Mouse (Mus musculus): ENCODE measurements around the gene Stx4a.
A peak's percentile ranks its signal among the peaks of the same experiment; 100 is the strongest.
"Not testable (repeated sequence)": the region's sequence is repeated elsewhere in the genome, so short reads cannot be mapped to it uniquely, and the experiment has no call there.

The Stx4a gene

GRCm38 (mm10) chr7:127824176-127824871 lies at the start of gene Stx4a, which contains the start of gene Stx1b:
TSS of gene Stx4a (plus strand) at chr7:127824294.
TSS of gene Stx1b (minus strand) at chr7:127824549.
- no peak for DNase-seq (ENCODE audit: low spot score)

GRCm38 (mm10) chr7:127775837-127776236 lies 48.3 kb upstream of the Stx4a start:
- DNase-seq (ENCODE audit: low spot score) = not testable (repeated sequence)

DNA sequence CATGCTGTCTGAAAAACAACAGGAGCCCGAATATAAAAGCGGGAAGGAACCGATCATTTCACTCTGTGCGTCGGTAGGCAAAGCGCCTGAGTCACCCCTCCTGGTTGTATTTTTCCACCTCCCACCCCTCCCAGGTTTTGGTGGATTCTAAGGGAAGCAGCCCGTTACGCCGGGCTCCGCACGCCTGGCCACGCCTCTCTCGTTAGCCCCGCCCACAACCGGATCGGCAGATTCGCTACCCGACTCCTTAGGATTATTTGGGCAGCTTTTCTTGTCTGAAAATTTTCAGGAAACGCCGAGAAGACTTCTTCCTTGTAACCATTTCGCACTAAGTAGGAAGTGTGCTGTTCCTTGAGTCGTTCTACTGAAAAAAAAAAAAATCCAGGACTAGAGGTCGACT lies 47.7 kb upstream of the Stx4a start, which contains the start of gene Setd1a:
Setd1a (plus strand) TSS at position 245 of the 400 bp plus-strand sequence.
- DNase-seq (ENCODE audit: low spot score) = peak; percentile 80

- DNase-seq (ENCODE audit: low spot score) = peak; percentile 92
Measured at GRCm38 (mm10) chr7:127776878-127777473, 47.1 kb upstream of the Stx4a start.

DNA sequence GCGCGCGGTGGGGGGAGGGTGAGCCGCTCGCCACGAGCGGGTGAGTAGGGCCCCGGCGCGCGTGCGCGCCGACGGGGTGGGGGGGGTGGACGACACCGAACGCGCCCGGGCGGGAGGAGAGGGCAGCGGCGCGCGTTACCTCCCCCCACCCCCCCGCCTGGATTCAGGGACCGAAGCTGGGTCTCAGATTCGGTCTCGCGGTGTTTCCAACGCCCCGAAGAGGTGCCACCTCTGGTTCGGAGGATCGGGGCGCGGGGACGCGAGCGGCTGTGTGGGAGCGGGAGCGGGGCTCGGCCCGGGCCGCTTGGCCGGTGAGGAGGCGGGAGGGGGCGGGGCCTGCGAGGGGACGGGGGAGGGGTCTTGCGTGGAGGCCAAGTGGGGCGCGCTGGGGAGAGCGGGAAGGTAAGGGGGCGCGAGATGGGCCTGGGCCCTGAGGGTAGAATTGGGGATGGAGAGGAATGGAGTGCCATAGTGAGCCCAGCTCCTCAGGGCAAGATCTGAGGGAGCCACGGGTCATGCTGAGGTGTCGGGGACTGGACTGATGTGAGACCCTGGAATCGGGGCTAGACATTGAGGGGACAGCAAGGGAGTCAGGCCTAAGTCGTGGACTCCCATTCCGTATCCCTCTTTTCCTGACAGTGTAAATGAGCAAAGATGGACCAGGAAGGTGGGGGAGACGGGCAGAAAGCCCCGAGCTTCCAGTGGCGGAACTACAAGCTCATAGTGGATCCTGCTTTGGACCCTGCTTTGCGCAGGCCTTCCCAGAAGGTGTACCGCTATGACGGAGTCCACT lies 46.4 kb upstream of the Stx4a start:
- peak; percentile 48 for DNase-seq (ENCODE audit: low spot score)

GRCm38 (mm10) chr7:127778350-127778749 lies 45.7 kb upstream of the Stx4a start:
- DNase-seq (ENCODE audit: low spot score) = no peak

DNA sequence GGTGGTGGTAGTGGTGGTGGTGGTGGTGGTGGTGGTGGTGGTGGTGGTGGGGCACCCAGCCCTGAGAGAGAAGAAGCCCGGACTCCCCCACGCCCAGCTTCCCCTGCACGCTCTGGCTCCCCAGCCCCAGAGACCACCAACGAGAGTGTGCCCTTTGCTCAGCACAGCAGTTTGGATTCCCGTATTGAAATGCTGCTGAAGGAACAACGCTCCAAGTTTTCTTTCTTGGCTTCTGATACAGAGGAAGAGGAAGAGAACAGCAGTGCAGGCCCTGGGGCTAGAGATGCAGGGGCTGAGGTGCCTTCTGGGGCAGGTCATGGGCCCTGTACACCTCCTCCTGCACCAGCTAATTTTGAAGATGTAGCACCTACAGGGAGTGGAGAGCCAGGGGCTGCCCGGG lies 38.8 kb upstream of the Stx4a start, which contains the start of gene Gm49388:
Gm49388 (plus strand) TSS at position 301 of the 400 bp plus-strand sequence.
- DNase-seq (ENCODE audit: low spot score) = no peak

DNA sequence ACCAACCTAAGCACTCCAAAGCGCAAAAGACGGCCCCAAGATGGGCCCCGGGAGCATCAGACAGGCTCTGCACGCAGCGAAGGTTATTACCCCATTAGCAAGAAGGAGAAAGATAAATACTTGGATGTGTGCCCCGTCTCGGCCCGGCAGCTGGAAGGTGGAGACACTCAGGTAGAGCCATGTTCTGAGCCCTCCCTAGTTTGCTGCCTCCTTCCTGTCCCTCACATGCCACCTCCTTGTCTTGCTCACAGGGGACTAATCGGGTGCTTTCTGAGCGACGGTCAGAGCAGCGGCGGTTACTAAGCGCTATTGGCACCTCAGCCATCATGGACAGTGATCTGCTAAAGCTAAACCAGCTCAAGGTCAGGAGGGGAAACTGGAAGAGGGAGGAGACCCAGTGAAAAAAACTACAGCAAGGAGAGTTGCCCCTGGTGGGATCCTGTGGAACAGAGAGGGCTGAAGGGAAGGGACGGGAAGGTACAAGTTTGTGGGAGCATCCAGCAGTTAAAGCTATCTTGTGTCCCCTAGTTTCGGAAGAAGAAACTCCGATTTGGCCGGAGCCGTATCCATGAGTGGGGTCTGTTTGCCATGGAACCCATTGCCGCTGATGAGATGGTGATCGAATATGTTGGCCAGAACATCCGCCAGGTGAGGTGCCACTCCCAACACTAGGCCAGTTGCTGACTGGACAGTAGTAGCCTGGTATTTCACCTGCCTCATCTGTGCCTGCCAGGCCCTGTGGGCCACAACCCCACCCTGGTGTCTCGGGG lies 26.8 kb upstream of the Stx4a start:
- no peak for DNase-seq (ENCODE audit: low spot score)

- DNase-seq (ENCODE audit: low spot score) = no peak
Measured at GRCm38 (mm10) chr7:127798591-127798990, 25.5 kb upstream of the Stx4a start.

GRCm38 (mm10) chr7:127799211-127799610 lies 24.9 kb upstream of the Stx4a start:
- DNase-seq (ENCODE audit: low spot score) = no peak

GRCm38 (mm10) chr7:127799738-127800137 lies 24.4 kb upstream of the Stx4a start:
- DNase-seq (ENCODE audit: low spot score) = no peak

DNA sequence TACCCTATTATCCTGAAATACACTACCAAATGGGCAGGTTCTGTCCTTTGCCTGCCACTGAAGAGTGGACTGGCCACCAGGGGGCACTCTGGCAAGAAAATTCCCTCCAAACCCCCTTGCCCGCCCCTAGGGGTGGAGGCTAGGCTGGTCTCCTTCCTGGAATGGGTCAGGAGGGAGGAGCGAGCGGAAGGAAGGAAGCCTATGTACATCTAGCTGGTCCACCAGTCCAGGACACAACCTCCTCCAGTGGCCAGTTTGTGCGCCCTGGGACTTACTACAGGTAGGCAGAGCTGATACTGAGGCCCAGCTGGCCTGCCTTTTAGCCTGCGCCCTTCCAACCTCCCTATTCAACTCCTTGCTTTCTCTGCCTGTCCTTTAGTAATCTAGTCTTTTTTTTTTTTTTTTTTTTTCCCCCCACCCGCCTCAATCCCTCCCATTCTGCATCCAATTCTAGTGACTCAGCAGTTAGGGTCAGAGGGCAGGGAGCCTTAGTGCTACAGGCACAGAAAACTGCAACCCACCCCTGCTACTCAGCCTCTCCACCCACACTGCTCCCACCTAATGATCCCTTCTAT lies 23.6 kb upstream of the Stx4a start, which contains the start of gene Hsd3b7:
Hsd3b7 (plus strand) TSS at position 170 of the 575 bp plus-strand sequence.
- peak; percentile 93 for DNase-seq (ENCODE audit: low spot score)

DNA sequence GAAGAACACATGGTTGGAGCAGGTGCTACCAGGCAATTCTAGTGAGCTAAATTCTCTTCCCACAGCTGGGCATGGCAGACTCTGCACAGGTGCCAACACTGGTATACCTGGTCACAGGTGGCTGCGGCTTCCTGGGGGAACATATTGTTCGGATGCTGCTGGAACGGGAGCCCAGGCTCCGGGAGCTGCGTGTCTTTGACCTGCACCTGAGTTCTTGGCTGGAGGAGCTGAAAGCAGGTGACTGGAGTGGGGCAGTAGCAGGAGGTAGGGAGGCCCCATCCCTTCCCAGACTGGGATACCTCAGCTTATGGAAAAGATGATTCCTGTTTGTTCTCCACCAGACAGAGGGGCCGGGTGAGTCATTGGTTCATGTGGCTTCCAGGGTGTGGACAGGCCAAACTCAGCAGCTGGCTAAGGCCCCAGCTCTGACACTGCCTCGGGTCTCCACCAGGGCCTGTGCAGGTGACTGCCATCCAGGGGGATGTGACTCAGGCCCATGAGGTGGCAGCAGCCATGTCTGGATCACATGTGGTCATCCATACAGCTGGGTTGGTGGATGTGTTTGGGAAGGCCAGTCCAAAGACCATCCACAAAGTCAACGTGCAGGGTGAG lies 23.0 kb upstream of the Stx4a start:
- DNase-seq (ENCODE audit: low spot score) = no peak

DNA sequence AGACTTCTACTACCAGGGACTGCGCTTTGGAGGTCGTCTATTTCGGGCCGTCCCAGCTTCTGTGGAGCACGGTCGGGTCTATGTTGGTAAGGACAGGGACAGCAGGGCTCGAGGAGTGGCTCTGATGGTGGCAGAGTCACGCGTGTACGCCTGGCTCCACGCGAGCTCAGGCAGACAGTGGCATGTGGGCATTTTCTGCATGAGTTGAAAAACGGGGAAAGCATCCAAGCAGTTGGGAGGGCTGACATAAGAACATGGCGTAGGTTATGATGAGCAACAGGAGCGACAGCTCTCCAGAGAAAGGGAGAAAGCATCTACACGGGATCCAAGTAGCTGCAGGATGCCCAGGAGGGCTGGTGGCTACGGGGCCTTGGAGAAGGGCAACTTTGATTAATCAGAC lies 21.8 kb upstream of the Stx4a start:
- DNase-seq (ENCODE audit: low spot score) = no peak

DNA sequence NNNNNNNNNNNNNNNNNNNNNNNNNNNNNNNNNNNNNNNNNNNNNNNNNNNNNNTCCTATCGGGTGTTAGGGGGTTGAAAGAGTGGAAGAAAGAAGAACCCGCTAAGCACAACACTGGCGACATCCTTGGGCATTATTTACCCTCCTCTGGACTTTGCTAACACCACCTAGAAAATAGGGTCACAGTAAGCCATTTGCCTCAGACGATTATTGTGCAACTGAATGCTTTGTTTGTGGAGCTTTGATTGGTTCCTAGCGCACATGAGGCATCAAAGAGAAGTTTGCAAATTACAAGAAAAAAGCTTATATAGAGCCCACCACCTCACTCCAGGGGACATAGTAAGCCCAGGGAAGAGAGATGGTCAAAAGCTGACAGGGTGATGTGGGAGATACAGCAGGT lies 15.3 kb upstream of the Stx4a start:
- DNase-seq (ENCODE audit: low spot score) = no peak

DNA sequence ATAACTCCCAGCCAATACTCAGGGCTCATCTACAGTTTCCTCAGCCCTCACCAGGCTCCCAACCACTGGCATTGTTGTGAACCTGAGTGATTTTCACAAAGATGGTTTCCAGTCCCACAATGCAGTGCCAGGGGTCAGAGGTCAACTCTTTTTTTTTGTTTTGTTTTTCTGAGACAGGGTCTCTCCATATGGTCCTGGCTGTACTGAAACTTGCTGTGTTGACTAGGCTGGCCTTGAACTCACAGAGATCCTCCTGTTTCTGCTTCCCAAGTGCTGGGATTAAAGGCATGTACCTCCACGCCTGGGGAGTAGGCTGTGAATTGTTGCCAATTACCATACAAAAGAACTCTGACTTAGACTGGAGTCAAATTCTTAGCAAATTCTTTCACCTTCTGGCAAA lies 14.2 kb upstream of the Stx4a start:
- DNase-seq (ENCODE audit: low spot score) = no peak

- no peak for DNase-seq (ENCODE audit: low spot score)
Measured at GRCm38 (mm10) chr7:127810650-127811049, 13.4 kb upstream of the Stx4a start.

DNA sequence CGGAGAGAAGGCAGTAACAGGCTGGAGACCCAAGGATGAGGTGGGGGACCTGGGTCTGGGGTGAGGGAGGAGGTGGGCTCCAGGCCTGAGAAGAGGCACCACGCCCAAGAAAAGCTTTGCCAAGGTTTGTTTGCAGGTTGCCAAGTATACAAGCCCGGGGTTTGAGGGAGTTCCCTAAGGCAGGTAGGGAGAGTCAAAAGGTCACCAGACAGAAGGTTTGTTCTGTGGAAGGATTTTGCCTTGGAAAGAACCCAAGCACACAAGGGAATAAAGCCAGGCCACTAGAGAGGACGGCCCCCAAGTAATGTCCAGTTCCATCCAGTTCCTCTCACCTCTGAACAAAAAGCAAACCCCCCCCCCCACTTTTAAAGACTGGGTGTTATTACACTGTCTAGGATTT lies 12.9 kb upstream of the Stx4a start:
- DNase-seq (ENCODE audit: low spot score) = no peak

DNA sequence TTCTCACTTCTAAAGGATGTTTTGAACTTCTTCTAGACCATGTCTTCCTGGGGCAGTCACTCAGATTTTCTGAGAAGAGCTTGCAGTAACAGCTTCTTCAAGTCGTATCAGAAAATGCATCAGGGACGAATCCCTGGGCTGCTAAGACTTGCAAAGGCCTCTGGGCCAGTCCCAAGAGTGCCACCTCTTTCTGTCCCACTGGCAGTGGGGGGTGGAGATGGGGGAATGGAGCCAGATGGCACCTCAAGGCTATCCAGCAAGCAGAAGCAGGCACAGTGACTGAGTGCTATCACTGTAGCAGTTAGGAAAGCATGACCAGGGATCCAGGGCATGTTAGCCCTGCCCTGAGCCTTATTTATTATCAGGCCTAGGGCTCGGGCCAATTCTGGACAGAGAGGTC lies 11.8 kb upstream of the Stx4a start:
- DNase-seq (ENCODE audit: low spot score) = peak; percentile 38

DNA sequence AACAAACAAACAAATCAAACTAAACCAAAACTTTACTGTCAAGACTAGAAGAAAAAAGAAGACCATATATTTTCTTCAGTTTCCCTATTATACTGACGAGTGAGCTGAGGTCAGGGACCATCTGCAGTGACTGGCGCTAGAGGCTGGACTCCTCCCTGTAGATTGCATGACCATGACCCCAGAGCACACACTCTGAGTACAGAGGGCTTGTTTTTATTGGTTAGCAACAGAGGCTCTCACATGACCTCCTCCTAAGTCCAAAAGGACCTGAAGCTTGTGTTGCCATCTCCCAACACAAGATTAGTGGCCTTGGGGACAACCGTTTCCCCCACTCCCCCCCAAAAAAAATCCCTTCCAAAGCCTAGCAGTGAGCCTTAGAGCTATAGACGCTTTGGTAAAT lies 10.3 kb upstream of the Stx4a start:
- peak; percentile 73 for DNase-seq (ENCODE audit: low spot score)

Measured in adipocyte (in vitro differentiated cells).